ENCODE assay signal across 10 mouse cellular contexts in genomic region chr2:58282259-58282910, GRCm38 (mm10).
A peak's percentile ranks its signal among the peaks of the same experiment; 100 is the strongest.
DNase-seq lines count a peak whose midpoint lies in the region; ATAC-seq and TF ChIP-seq lines count a peak whose summit lies in the region.
"Had no signal": no experiment of that assay in that cellular context is flagged by ENCODE, and none has a peak within 500 bp of the region (broad histone marks: within the 10 kb centered on the region; RNA-seq: fewer than 3 reads in every experiment).

No protein-coding gene starts in this region.

- H3K27ac ChIP-seq in forebrain, embryonic 11.5 days (ENCODE audit: low read depth, low read length) = no peak overlapping the region
- H3K27ac ChIP-seq in hindbrain, embryonic 14.5 days = no peak overlapping the region
- no peak overlapping the region for H3K27ac ChIP-seq in limb, embryonic 10.5 days
- H3K27ac ChIP-seq: embryonic facial prominence, embryonic 13.5 days had no signal

- DNase-seq in ovary, adult 18-20 months (ENCODE audit: low spot score) = peak; percentile 13
- no peak for DNase-seq in ovary, postnatal 10 days (ENCODE audit: low spot score)
- peak; percentile 49 for DNase-seq in brain, embryonic 14.5 days (ENCODE audit: low read depth)
- DNase-seq in forebrain, embryonic 11.5 days (ENCODE audit: low spot score) = peak; percentile 79
- no peak for DNase-seq in hindbrain, embryonic 14.5 days (ENCODE audit: low spot score)
- peak; percentile 65 for DNase-seq in limb, embryonic 10.5 days (ENCODE audit: low spot score)
- peak; percentile 88 for DNase-seq in naive thymus-derived CD4-positive, alpha-beta T cell, adult 2 months (ENCODE audit: low read depth)
- DNase-seq in thymus, adult 18-20 months = peak; percentile 41 to 46

- no peak overlapping the region for H3K9ac ChIP-seq in forebrain, embryonic 11.5 days (ENCODE audit: low read length)
- no peak overlapping the region for H3K9ac ChIP-seq in hindbrain, embryonic 14.5 days
- H3K9ac ChIP-seq: embryonic facial prominence, embryonic 13.5 days had no signal

- peak; percentile 82 for ATAC-seq in forebrain, embryonic 11.5 days (replicated peaks; ENCODE audit: low FRiP score)
- 0 out of 2 replicates have a peak, but pooled peaks have one; percentile 43 for ATAC-seq in hindbrain, embryonic 14.5 days (ENCODE audit: low FRiP score)

- no peaks in the 10 kb centered on the region for H3K27me3 ChIP-seq in forebrain, embryonic 11.5 days (ENCODE audit: control insufficient read depth, insufficient read depth, low read length)
- H3K27me3 ChIP-seq in hindbrain, embryonic 14.5 days (ENCODE audit: control insufficient read depth, insufficient read depth, low read length) = no peaks in the 10 kb centered on the region
- no peaks in the 10 kb centered on the region for H3K27me3 ChIP-seq in limb, embryonic 10.5 days (ENCODE audit: low read depth, poor library complexity, severe bottlenecking)
- H3K27me3 ChIP-seq: embryonic facial prominence, embryonic 13.5 days had no signal

- H3K36me3 ChIP-seq in forebrain, embryonic 11.5 days (ENCODE audit: control insufficient read depth, insufficient read depth, low read length) = no peaks in the 10 kb centered on the region
- H3K36me3 ChIP-seq in hindbrain, embryonic 14.5 days (replicated peaks; ENCODE audit: control insufficient read depth, insufficient read depth) = no peaks in the 10 kb centered on the region
- H3K36me3 ChIP-seq in limb, embryonic 10.5 days = no peaks in the 10 kb centered on the region
- H3K36me3 ChIP-seq: embryonic facial prominence, embryonic 13.5 days had no signal

- TF ChIP-seq POLR2A in brain, embryonic 14.5 days (IDR thresholded peaks at IDR 0.05; ENCODE audit: borderline replicate concordance, extremely low read depth, insufficient read depth, insufficient read length, poor library complexity, severe bottlenecking) = no peak

- H3K4me3 ChIP-seq in forebrain, embryonic 11.5 days (ENCODE audit: low read depth, low read length) = no peak overlapping the region
- H3K4me3 ChIP-seq in hindbrain, embryonic 14.5 days (replicated peaks; ENCODE audit: low read length) = no peak overlapping the region
- no peak overlapping the region for H3K4me3 ChIP-seq in limb, embryonic 10.5 days
- H3K4me3 ChIP-seq: embryonic facial prominence, embryonic 13.5 days; myocyte had no signal

- no peak overlapping the region for H3K4me2 ChIP-seq in forebrain, embryonic 11.5 days (ENCODE audit: low read depth, low read length, severe bottlenecking)
- H3K4me2 ChIP-seq in hindbrain, embryonic 14.5 days (replicated peaks) = no peak overlapping the region
- H3K4me2 ChIP-seq: embryonic facial prominence, embryonic 13.5 days had no signal

- no peaks in the 10 kb centered on the region for H3K4me1 ChIP-seq in forebrain, embryonic 11.5 days (replicated peaks; ENCODE audit: control insufficient read depth, insufficient read depth, low read length)
- no peaks in the 10 kb centered on the region for H3K4me1 ChIP-seq in hindbrain, embryonic 14.5 days (replicated peaks; ENCODE audit: control insufficient read depth, insufficient read depth, low read length)
- H3K4me1 ChIP-seq in limb, embryonic 10.5 days = no peaks in the 10 kb centered on the region
- H3K4me1 ChIP-seq: embryonic facial prominence, embryonic 13.5 days had no signal

- TF ChIP-seq CTCF in brain, embryonic 14.5 days (IDR thresholded peaks at IDR 0.05; ENCODE audit: borderline replicate concordance, extremely low read depth, insufficient read depth, insufficient read length) = peak; percentile 65

- WGBS in forebrain, embryonic 11.5 days = 61% methylated on average over 8 of the region's 8 CpGs
- WGBS in hindbrain, embryonic 14.5 days = 53% methylated on average over 8 of the region's 8 CpGs
- 63% methylated on average over 8 of the region's 8 CpGs for WGBS in limb, embryonic 10.5 days

- H3K9me3 ChIP-seq in forebrain, embryonic 11.5 days (ENCODE audit: control insufficient read depth, low read length) = no peaks in the 10 kb centered on the region
- H3K9me3 ChIP-seq in hindbrain, embryonic 14.5 days (ENCODE audit: control insufficient read depth, low read length) = no peaks in the 10 kb centered on the region
- H3K9me3 ChIP-seq in limb, embryonic 10.5 days (replicated peaks) = no peaks in the 10 kb centered on the region
- H3K9me3 ChIP-seq: embryonic facial prominence, embryonic 13.5 days had no signal

Comparison
In these comparisons a context has a peak if more than half of its experiments do, and no peak if none do; other contexts are left out.
1. DNase-seq: peak in ovary, adult 18-20 months (single experiment), brain, embryonic 14.5 days (single experiment), forebrain, embryonic 11.5 days (single experiment), limb, embryonic 10.5 days (single experiment), naive thymus-derived CD4-positive, alpha-beta T cell, adult 2 months (single experiment) and thymus, adult 18-20 months (2 of 2); none in ovary, postnatal 10 days (single experiment) and hindbrain, embryonic 14.5 days (single experiment).